Mouse (Mus musculus): ENCODE data around the gene Avp.
A peak's percentile ranks its signal among the peaks of the same experiment; 100 is the strongest.
"Not testable (repeated sequence)": the region's sequence is repeated elsewhere in the genome, so short reads cannot be mapped to it uniquely, and the experiment has no call there.

The Avp gene

DNA sequence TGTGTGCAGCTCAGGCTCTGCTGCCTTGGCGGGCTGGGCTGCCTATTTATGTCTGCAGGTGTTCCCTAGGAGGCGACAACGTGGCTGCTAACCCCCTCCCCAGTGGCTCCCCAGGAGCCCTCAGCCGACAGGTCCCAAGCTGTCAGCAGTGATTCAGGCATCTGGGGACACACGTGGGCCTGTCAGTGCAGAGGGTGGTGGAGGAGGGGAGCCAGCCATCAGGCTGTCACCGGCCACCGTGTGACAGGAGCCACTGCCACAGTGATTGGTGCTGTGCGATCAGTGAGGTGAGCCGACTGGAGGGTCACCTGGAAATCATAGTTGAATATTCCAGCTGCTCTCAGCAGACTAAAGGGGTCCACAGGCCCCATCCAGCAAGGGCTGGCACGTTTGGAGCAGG is at the start of gene Avp:
TSS of gene Avp (minus strand) at position 3 of the 400 bp plus-strand sequence.
- no peak for DNase-seq (ENCODE audit: low read depth, low spot score)

DNA sequence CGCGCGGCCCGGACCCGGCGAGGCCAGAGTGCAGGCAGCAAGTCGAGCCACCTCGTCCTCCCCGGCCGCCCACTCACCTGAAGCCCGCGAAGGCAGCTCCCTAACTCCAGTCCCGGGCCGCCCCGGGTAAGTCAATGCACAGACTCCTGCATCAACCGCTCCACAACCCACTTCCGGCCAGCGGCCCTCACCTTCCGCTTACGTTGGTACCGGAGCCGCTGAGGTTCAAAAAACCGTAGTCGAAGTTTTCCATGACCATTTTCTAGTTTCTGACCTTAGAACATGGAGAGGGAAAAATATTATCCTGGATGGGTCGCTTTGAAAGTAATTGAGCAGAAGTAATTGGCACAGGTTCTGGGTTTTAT is 47.5 kb upstream of the Avp start, which contains the start of the genes Fastkd5 and Ubox5:
TSS of gene Fastkd5 (minus strand) at position 189 of the 365 bp plus-strand sequence.
TSS of gene Ubox5 (minus strand) at position 200 of the 365 bp plus-strand sequence.
- peak; percentile 76 for DNase-seq (ENCODE audit: low read depth, low spot score)

DNA sequence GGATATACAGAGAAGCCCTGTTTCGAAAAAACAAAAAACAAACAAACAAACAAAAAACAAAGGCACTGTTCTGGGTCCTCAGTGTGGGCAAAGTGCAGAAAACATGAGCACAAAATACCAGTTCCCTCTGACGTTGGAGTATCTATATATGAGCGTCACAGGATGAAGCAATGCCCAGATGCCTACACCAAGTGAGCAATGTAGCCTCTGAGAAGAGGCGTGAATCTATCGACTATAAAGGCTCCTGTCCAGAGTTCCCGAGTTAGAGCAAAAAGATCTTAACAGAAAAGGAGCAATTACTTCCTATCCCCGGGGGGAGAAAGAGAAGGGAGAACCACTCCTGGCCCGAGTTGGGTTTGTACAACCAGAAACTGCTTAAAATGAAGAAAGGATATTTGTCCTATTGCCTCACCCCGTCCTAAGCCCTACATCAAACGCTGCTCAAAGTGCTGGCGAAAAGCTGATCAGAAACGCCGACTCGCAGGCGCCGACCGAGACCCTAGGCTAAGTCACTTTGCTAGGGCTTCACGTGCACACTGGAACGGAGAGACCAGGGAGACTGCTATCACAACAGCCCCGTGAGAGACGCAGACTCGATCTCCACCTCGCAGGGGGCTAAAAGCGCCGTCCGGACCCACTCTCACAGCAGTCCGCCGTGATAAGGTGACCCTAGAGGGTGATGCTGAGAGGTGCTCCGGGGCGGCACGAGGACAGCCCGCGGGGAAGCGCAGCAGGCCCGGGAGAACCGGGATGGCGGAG is 46.9 kb upstream of the Avp start:
- no peak for DNase-seq (ENCODE audit: low read depth, low spot score)

DNA sequence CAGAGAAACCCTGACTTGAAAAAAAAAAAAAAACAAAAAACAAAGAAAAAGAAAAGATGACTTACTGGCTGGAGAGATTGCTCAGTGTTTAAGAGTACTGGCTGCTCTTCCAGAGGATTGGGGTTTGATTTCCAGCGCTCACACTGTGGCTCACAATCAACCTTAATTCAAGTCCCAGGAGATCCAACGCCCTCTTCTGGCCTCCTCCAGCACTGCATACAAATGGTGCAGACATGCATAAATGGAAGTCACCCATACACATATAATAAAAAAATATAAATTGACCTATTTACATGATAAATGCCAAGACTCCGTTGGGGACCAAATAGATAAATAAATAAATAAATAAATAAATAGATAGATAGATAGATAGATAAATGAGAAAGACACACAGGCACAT is 46.1 kb upstream of the Avp start:
- DNase-seq (ENCODE audit: low read depth, low spot score) = no peak

DNA sequence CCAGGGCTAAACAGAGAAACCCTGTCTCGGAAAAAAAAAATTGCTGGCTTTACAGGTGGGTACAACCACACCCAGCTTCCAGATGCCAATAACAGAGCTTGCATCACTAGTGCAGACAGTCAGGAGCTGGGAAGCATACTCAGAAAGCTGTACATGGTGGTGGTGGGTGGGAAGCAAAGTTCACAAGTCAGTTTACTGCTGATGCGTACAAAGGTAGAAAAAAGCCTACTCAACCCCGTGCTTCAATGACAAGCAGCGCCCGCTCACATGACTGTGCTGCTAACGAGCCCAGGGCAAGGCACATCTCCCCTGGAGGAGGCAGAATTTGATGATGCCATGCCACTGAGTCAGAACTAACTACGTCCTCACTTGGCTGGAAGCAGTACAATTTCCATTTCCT is 36.6 kb upstream of the Avp start:
- no peak for DNase-seq (ENCODE audit: low read depth, low spot score)

DNA sequence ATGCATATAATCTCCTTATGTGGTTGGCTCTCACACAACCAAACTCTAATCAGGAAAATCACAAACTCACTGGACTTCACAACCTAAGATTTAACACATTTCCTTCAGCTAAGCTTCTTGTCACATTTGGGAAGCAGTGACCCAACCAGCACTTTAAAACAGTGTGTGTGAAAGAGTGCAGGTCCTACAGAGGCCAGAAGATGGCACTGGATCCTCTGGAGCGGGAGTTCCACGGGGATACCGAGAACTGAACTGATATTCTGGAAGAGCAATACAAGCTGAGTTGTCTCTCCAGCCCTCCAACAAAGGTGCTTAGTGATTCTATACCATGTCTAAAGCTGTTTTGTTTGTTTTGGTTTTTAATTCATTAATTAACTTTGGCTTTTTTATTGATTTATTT is 30.7 kb upstream of the Avp start:
- DNase-seq (ENCODE audit: low read depth, low spot score) = no peak

DNA sequence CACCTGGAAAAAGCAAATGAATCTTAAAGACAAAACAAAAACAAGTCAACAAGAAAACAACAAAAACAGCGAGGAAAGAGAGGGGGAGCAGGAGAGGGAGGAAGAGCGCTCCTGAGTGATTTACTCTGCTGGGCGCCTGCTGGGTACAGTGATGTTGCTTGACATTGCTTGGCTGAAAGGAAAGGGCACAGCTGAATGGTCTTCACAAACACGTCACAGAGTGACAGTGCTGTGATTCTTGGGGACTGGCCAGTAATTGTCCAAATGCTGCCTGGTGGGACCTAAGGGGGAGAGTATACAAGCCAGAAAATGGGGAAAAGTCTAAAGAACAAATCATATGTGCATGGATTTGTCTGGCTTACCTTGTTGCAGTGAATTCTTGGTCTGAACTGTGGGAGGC is 19.8 kb upstream of the Avp start:
- no peak for DNase-seq (ENCODE audit: low read depth, low spot score)

DNA sequence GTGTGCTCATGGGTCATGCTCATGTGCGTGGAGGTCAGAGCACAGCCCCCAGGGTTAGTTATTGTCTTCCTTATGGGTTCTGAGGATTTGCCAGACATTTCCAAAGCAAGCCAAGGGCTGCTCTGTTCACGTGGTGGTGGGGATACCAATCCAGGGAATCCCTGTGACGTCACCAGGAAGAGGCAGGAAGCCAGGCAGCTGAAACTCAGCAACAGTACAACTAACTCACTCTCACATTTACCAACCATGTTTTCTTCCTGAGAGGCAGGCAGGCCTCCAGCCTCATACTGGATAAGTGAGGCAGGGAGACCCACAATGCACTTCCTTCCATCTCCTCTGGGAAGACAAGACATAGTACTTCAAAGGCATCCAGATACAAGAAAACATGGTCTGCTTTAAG is 16.0 kb upstream of the Avp start:
- DNase-seq (ENCODE audit: low read depth, low spot score) = no peak

DNA sequence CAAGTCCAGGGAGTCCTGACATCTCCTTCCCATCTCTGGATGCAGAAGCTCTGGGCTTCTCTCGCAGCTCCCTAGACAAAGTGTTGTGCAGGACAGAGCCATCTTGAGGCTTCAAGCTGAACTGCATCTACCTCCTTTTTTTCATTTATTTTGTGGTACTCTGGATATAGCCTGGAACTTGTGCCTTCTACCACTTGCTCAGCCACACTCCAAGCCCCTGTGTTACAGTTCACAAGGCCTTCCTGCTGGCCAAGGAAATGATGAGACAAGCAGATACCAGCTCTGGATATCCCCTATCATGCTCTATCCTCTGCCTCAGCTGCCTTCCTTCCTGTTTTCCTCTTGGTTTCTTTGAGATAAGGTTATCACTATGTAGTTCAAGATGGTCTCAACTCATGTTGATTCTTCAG is 15.3 kb upstream of the Avp start:
- no peak for DNase-seq (ENCODE audit: low read depth, low spot score)

DNA sequence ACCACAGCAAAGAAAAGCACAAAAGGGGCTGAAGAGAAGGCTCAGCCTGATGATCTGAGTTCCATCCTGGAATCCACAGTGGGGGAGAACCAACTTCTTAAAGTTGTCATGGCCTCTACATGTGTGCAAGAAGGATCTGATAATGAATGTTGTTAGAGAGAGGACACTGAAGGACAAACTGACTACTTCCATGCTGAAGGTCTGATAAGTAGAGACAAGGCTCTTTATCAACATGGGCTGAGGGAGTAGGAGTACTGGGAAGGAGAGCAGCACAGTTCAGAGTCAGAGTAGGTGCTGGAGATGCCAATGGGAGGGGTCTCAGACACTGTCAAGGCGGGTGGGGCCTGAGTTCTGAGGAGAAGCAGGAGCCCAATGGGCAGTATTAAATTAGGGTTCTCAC is 13.2 kb upstream of the Avp start:
- DNase-seq (ENCODE audit: low read depth, low spot score) = no peak

DNA sequence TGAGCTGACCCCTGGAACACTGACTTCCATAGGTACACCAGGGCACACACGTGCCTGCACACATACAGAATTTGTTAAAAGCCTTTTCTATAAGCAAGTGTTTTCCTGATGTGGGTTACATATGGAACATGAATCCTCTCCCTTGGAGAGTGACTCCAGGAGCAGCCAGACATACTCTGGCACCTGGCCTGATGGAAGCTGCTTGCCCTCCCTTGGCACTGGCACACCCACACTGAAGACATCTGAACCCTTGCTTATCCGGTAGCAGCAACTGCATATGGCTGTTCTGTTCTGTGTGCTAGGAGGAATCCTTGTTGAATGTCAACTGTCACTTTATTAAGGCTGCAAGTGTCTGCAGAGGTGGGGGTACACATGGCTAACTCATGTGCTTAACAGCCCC is 8.7 kb upstream of the Avp start:
- DNase-seq (ENCODE audit: low read depth, low spot score) = no peak

DNA sequence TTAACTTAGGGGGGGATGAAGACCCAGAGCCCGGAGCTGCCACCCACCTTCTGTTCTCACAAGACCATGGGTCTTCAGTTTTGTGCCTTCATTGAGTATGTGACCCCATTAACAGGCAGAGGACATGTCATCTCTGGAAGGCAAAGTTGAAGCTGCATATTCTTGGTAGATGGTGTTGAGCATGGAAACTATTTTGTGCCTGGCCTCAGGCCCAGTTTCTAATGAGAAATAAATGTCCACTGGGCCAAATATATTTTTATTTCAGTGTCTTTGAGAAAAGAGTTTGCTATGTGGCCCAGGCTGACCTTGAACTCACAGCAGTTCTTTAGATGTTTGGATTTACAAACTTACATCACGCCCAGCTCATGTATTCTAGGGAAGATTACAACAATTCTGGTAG is 7.4 kb upstream of the Avp start:
- no peak for DNase-seq (ENCODE audit: low read depth, low spot score)

DNA sequence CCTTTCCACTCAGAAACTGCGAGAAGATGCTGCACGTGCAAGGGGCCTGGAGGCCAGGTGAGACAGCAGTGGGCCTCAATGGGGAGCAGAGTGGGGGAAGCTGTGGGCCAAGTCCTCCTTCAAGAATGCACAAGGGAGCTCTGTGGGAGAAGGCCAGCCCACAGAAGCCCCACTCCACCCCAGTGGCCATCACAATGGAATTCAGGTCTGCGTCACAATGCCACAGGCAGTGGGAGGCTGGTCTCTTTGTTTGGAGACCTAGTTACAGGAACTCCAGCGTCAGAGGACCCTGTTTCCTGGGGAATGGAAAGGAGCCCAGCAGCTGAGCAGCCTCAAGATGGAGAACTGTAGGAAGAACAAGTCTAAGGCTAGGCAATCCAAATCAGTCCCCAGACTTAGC is 6.8 kb upstream of the Avp start:
- no peak for DNase-seq (ENCODE audit: low read depth, low spot score)

DNA sequence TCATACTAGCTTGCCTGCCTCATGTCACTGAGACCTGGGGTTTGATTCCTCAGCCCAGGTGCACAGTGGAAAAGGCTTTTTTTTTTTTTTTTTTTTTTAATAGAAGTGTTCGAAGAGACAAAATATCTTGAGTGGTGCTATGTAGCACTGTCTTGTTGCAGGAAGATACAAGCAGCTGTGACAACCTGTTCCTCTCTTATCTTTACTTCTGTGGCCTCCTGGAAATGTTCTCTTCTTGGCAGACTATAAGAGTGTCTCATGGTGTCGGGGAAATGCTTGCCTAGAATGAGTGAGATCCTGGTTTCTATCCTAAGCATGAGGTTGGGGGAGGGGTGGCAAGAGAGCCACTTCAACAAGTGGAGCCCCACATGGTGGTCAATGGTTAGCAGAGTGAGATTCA is 6.0 kb upstream of the Avp start:
- DNase-seq (ENCODE audit: low read depth, low spot score) = no peak

DNA sequence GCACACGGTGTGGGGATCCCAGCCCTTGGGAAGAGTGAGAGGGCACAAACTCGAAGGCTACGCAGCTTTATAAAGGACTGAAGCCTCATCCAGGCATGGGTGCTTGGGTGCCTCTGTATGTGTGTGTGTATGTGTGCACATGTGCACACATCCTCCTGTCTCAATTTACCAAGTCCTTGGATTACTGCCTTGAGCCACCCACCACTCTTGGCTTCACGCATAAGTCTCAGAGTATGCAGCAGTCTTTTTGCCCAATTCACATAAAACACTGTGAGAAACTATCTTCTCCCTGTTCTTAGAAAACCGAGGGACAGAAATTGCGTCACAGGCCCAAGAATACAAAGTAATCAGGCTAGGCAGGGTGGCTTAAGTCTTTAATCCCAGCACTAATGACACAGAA is 3.7 kb upstream of the Avp start:
- no peak for DNase-seq (ENCODE audit: low read depth, low spot score)

DNA sequence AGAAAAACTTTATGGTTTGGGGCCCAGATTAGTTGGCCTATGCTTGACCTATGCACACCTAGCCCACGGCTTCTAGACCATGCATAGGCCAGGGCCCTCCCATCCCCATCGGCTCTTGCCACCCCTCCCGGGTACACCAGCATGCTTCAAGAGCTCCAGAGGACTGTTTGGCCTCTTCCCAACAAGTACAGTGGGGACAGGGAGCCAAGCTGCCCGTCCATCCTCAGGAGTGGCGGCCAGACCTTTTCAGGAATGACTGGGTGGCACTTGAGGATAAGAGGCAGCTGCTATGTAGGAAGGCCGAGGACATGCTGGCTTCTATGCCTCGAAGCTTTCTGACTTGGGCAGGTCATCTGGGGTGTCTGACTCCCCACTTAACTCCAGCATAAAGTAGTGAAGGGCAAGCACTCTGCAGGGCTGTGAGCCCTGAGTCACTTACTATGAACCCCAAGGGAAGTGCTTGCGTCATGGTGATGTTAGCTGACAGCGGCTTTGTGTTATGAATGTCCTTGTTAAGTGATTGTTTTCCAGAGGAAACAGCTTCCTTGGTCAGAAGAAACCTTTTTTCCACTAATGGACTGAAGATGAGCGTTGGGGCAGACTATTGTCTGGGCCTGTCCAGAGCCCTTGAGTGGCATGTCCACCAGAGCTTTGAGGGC is 1.7 kb upstream of the Avp start:
- DNase-seq (ENCODE audit: low read depth, low spot score) = no peak

DNA sequence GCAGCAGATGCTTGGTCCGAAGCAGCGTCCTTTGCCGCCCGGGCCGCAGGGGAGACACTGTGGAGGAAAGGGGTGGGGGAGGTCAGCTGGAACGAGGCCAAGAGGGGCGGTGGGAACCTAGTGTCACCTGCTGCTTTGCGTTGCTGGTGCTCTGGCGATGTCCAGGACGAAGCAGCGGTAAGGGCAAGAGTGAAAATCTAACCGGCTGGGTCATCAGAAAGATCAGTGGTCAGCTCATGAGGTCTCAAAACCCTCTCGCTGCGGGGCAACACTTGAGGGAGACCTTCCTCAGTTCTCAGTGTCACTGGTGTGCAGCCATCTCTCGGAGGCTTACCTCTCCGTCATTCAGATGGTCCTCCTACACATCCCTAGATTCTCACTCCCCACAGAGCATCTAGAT is 1.2 kb downstream of the Avp start:
- no peak for DNase-seq (ENCODE audit: low read depth, low spot score)

DNA sequence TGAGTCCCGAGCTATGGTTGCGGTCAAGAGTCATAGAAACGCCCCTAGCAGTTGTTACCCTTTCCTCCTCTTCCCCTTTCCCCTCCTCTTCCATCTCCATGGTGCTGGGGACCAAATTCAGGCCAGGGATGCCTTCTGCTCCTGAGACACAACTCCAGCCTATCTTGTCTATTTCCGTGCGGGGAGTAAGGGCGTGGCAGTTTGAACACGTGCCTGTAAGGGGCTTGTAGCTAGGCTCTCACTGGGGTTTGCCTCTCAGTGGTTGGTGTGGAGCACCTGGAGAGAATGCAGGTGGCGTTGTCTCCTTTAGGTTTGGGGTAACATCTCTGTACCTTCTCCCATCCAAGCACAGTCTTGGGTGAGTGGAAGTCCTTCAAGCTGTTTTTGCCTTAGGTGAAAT is 2.6 kb downstream of the Avp start:
- no peak for DNase-seq (ENCODE audit: low read depth, low spot score)

DNA sequence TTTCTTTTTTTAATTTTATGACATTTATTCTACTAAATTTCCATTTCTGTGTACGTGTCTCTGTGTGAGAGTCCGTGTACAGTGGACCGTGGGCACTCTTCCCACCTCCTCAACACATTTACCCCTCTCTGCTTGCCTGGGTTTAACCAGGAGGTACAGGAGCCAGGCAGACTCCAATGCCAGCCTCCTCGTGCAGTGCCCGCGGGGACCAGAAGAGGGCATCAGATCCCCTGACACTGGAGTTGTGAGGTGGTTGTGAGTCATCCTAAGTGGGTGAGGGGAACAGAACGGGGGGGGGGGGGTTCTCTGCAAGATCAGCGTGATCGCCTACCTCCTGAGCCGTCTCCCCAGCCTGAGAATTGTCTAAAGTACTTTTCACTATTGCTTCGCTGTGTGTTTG is 4.2 kb downstream of the Avp start:
- no peak for DNase-seq (ENCODE audit: low read depth, low spot score)

DNA sequence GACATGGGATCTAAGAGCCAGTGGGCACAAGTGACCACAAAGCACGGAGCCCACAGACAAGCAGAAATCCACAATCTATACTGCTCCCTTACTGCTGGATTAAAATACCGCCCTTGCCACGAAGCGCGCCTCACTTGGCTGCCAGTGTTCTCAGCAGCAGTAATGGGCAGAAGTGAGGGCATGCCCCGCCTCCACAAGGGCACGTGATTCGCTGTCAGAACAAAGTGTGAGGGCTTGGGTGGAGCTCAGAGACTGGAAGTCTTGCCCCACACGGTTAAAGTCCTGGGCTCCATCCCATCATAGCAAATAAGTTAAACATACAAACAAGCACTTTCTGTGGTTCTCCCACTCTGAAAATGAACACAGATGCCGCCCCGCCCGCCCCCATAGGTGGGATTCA is 4.7 kb downstream of the Avp start:
- no peak for DNase-seq (ENCODE audit: low read depth, low spot score)

DNA sequence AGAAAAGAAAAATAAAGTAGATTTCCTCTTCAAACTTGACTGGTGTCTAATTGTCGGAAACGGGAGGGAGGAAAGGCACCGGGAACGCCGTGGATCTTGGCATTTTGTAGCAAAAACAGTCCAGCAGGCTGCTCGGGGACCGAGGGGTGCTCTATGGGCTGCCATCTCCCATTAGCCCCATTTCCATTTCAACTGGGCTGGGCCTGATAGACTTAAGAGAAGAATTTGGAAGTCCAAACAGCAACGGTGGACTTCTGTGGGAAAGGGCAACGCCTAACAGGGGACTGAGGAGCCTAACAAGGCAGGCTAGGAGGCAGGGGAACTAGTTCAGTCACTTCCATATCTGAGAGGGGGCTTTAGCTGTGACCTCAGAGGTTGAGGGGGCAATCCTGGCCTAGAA is 5.3 kb downstream of the Avp start:
- no peak for DNase-seq (ENCODE audit: low read depth, low spot score)

DNA sequence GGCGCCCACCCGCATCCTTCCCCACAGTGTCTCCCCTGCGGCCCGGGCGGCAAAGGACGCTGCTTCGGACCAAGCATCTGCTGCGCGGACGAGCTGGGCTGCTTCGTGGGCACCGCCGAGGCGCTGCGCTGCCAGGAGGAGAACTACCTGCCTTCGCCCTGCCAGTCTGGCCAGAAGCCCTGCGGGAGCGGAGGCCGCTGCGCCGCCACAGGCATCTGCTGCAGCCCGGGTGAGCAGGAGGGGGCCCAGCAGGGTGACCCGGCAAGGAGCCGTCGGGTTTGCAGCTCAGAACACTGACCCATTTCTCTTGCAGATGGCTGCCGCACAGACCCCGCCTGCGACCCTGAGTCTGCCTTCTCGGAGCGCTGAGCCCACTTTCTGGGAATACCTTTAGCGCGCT is 5.8 kb downstream of the Avp start:
- not testable (repeated sequence) for DNase-seq (ENCODE audit: low read depth, low spot score)

DNA sequence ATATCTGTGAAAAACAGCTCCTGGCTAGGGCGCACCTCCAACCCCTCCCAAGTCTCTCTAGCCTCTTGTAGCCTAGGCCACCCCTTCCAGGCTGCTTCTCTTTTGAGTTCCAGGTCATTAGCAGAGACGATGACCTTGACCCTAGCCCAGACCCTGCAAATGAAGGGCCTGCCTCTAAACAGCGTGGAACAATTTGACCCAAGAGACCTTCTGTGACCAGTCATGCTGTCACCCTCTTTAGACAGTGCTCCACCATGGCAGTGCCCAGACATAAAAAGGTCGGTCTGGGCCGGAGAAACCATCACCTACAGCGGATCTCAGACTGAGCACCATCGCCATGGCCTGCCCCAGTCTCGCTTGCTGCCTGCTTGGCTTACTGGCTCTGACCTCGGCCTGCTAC is 6.5 kb downstream of the Avp start, which contains the start of gene Oxt:
TSS of gene Oxt (plus strand) at position 301 of the 400 bp plus-strand sequence.
- DNase-seq (ENCODE audit: low read depth, low spot score) = no peak

Measured in embryo, embryonic 11.5 days (tissue).